Mouse (Mus musculus) ovary, adult 10 weeks (tissue): Measurements from ENCODE around the gene Zfp248. TPM values are rescaled to one million over a fixed set of nuclear protein-coding genes. Genes with fewer than 3 reads are reported as not detected.

ENCODE experiments used
- polyA plus RNA-seq: library from polyadenylated mRNA; stranded (reverse); fragments of 350-450 nt; fragmentation: Illumina TruSeq; extraction: RNeasy Lipid Tissue Mini Kit (QIAGEN cat#74804); gene quantifications from one replicate; pipeline ENCODE4 v1.2.3, GENCODE M21; 2014

Gene Zfp248
- 11.4 TPM for polyA plus RNA-seq

GRCm38 (mm10) chr6:118455042-118455631 is at the start of gene Zfp248:
TSS of gene Zfp248 (minus strand) at chr6:118455528.

GRCm38 (mm10) chr6:118478957-118479708 is 23.8 kb upstream of the Zfp248 start, which contains the start of gene Zfp9:
TSS of gene Zfp9 (minus strand) at chr6:118479320.

GRCm38 (mm10) chr6:118419050-118419920 is 36.0 kb downstream of the Zfp248 start, which contains the start of gene Bms1:
TSS of gene Bms1 (minus strand) at chr6:118419474.

Other genes starting within 250 kb of the Zfp248 start
- 49.8 TPM for gene Bms1, start 36.1 kb downstream of the Zfp248 start, polyA plus RNA-seq
- 29.8 TPM for gene Zfp9, start 23.8 kb upstream of the Zfp248 start, polyA plus RNA-seq
- gene Ankrd26, start 106.7 kb upstream of the Zfp248 start, polyA plus RNA-seq: 14.6 TPM